Mouse (Mus musculus) hindlimb bud, embryonic 11.5 days (tissue): ENCODE measurements around the gene Cacna1i.

Experiments used
- DNase-seq: peaks from one replicate; pipeline ENCODE4 v3.0.0-alpha.2; 2012; ENCODE audit warnings: low read depth, low spot score; ENCODE audit errors: extremely low spot score

Gene Cacna1i

GRCm38 (mm10) chr15:80399451-80399850, 112.4 kb downstream of the Cacna1i start:
- DNase-seq: no peak

GRCm38 (mm10) chr15:80401387-80401898, 114.4 kb downstream of the Cacna1i start:
- DNase-seq: no peak

GRCm38 (mm10) chr15:80401980-80402379, 114.9 kb downstream of the Cacna1i start:
- DNase-seq: no peak

DNA sequence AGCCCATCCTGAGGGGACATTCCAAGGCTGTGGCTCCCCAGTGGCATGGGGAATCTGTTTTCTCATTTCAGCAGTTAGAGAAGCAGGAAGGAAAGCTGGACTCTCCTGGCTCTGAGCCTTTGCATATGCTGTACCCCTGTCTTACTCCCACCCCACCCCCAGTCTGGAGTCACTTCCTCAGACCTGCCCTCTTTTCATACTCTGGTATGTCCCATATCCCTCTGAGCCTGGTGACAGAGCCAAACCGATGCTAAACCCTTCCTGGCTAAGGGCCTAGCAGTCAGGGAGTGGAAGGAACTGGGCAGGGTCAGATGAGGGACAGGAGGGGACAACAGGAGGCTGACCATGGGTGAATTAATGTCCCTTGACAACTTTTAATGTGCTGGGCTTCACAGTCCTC, 120.8 kb downstream of the Cacna1i start:
- no peak for DNase-seq

- DNase-seq: no peak
These were observed 123.6 kb downstream of the Cacna1i start for GRCm38 (mm10) chr15:80410661-80411060.

DNA sequence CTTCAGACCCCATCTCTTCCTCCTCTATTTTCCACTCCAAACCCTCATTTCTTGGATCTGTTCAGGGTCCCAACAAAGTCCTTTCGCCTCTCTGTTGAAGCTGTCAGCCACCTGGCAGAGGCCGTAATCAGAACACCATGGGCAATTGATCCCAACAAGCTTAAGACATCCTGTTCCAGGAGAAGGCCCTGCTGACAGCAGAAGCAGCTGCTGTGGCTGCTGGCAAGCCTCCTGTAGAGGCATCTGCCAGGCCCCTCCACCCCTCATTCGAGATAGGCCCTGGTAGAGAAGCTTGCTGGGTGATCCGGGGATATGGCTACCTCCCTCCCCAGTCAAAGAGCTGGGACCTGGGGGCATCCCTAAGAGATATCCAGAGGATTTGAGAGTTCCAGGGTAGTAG, 126.0 kb downstream of the Cacna1i start:
- DNase-seq: no peak

DNA sequence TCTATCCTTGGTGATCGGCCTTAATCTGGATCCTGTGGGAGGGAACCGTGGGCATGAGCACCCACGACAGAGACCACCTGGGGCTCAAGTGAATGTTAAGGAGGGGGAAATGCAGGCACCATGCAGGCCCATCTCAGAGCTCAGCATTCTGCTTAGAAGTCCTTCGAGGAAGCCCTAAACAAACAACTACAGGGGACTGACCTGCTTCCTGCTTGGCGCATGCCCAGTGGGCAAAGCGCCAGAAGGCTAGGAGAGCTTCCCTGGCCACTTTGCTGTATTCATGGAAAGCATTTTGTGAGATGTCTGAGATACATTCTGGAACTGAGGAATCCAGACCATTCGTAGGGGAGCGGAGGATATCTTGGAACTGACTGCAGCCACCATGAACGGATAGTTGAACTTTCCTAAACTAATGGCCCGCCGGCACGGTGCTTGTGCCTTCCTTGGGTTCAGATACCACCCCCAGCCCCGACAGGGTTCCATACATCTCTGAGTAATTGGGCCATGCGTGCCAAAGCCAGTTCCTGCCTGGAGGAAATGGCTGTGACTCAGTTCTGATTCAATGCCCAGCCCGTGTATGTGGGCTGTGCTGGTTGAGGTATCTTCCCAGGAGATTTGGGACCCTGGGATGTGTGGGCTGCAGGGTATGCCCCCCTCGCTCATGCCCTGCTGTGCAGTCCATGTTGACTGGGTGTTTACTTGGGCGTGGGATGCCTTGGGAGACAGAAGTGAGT, 127.1 kb downstream of the Cacna1i start:
- no peak for DNase-seq

DNA sequence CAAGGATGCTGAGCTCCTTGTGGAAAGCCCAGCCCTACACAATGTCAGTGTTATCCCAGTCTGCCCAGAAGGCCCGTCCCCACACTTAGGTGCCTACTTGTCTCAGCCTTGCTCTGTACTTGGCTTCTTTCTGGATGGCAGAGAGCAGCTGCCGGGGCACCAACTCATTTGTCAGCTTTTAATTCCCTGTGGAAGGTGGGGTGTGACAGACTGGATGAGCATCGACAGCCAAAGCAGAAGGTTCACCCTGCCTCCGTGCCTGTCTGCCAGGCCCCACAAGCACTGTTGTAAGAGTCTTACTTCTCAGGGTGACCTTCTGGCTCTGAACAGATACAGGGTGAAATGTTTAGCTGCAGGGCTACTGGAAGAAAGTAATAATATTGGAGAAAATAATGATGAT, 128.1 kb downstream of the Cacna1i start:
- no peak for DNase-seq

DNA sequence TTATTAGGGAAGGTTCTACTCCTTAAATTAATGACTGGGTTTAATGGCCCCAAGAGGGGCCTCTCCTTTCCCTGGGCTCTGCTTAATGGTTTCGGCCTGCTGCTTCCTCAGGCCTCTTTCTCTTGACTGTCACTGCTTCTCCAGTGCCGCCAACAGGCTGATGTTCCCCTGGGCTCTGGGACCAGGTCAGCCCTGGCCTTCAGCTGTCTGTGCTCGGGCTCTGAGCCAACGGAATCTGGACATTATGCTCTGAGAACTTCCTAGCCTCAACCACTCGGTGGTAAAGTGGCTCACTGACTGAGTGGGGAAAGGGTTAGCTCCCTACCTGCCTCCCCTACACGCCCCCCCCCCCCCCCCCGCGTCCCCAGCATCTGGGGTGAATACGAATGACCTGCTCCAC, 130.0 kb downstream of the Cacna1i start:
- DNase-seq: no peak

- no peak for DNase-seq
These were observed 131.1 kb downstream of the Cacna1i start for GRCm38 (mm10) chr15:80418146-80418545.

DNA sequence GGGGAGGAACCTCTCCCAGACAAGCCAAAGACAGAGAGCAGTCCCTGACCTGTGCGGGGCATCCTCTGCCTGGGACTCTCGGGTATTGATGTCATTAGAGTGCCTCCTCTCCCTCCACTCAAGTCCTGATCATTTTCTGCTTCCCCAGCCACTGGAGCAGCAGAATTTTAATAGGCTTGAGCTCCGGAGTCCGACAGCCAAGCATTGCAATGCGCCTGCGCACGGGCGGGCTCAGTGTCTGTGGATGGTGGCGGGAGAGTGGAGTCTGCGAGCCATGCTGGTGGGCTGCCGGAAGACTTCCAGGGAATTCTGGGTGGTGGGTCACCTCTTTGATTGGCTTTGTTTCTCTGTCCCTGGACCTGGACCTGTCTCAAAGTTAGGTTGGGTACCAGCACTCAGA, 143.3 kb downstream of the Cacna1i start:
- no peak for DNase-seq

DNA sequence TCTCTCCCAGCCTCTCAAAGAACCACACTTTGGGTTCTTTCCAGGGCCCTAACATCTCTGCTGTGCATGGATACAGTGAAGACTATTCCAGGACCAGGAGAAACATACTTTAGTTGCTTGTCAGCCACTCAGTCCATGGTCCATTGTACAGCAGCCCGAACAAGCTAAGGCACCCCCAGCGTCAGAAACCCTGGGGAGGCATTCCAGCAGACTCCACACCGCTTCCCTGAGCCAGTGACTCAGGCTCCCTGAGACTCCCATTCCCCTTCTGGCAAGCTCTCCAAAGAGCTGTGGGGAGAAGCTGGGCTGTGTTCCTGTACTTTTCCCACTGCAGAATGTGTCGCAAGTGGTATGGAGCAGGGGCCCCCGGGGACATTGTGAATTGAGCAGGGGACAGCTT, 149.9 kb downstream of the Cacna1i start:
- no peak for DNase-seq

- DNase-seq: no peak
These were observed 151.0 kb downstream of the Cacna1i start for GRCm38 (mm10) chr15:80437996-80438395.

- DNase-seq: no peak
These were observed 151.4 kb downstream of the Cacna1i start for GRCm38 (mm10) chr15:80438423-80438822.

DNA sequence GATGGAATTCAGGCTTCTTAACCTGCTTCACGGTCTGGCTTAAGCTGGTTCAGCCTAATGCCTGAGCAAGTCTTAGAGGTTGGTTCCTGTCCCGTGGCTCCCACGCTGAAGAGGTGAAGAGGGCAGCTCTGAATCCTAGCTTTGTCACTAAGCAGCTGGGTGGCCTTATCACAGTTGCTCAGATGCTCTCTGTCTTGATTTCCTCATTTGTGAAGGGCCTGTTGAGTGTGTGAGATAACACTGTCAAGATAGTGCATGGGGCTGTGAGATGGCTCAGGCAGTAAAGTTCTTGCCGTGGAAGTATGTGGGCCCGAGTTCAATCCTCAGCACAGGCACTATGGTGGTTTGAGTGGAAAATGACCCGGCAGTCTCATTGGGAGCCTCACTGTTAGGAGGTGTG, 153.2 kb downstream of the Cacna1i start:
- DNase-seq: no peak

GRCm38 (mm10) chr15:80445956-80446687, 159.1 kb downstream of the Cacna1i start:
- DNase-seq: no peak
